Mouse (Mus musculus): ENCODE data around the gene Gm49368.

Gene Gm49368

GRCm38 (mm10) chr7:128056917-128057444 lies 5.5 kb upstream of the Gm49368 start:
- in situ Hi-C loops (cut with MseI, MboI), result no loop called here

DNA sequence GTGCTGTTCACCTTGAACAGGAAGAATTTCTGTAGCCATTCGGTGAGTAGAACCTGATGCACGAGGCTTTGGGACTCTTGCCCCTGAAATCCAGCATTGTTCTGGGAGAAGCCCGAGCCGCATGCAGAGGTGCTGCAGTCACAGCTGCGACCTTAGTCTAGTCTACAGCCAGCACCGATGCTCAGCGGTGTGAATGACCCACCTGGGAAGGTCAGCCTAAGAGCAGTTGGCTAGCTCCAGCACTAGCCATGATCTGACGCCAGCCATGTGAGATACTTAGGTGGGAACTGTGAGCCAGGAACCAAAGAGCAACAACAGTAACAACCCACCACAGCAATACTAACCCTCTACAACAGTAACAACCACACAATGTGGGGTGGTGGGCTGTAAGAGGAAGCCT lies 4.6 kb upstream of the Gm49368 start:
- in situ Hi-C loops (cut with MseI, MboI), result no loop called here

DNA sequence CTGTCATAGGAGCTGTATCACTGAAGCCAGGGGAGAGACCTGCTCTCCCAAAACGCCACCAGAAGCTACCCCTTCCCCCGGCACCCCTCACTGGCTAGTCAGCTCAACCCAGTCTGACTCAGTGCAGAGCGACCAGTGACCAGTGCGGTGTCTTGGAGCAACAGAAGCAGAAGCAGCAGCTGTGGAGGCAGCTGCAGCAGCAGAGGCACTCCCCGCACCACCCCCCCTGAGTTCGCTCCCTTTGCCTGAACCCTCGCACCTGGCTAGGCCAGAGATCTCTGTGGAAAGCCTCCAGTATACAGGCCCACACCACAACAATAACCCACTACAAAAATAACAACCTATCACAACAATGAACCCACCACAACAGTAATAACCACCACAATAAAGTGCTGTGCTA lies 3.9 kb upstream of the Gm49368 start:
- in situ Hi-C loops (cut with MseI, MboI), result no loop called here

DNA sequence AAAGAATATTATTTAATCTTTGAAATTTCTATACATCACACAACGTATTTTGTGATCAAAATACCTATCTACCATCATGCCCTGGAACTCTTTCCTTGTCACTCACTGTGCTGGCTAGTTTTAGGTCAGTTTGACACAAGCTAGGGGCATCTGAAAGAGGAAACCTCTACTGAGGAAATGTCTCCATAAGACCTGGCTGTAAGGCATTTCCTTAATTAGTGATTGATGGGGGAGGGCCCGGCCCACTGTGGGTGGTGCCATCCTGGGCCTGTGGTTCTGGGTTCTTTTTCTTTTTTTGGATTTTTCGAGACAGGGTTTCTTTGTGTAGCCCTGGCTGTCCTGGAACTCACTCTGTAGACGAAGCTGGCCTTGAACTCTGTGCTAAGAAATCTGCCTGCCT lies 3.4 kb upstream of the Gm49368 start:
- in situ Hi-C loops (cut with MseI, MboI), result no loop called here

DNA sequence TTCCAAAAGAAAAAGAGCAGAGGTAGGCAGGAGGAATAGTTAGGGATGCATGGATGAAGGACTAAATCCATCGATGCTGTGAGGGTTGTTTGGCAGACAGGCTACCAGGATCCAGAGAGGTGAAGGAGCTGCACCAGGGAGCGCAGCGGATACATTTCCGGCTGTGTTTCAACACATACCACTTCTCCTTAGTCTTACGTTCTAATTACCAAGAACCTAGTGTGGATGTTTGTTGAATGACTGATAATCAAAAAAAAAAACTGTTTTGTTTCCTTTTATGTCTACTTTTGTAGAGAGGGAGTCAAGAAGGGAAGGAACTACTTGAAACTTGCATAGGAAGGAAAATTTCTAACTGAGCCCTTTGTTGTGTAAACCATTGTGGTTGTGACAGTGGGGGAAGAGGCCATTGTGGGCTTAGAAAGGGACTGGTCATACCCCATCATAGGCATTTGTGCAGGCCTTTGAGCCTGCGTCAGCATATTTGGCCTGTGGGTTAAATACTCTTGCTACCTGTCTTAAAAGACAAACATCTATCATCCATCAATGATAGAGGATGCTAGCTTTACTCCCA lies 813 bp downstream of the Gm49368 start:
- in situ Hi-C loops (cut with MseI, MboI), result no loop called here

- in situ Hi-C loops (cut with MseI, MboI), result no loop called here
These were observed 3.1 kb downstream of the Gm49368 start for GRCm38 (mm10) chr7:128065547-128065946.

DNA sequence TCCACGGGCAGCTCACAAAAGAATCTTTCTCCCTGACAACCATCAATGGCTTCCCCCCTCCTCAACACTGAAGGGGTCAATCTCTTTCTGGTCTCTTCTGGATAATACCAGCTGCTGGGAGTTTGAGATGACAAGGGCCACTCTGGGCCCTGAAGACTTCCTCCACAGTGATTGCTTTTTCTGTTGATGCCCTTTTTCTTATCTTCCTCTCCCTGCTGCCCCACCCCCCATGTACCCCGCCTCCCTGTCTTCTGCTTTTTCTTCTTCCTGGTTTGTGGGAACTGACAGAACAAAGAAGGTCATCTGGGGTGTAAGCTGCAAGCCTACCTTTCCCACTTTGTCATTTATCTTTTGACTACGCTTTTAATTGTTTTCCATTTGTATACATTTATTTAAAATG lies 5.4 kb downstream of the Gm49368 start:
- in situ Hi-C loops (cut with MseI, MboI), result no loop called here

DNA sequence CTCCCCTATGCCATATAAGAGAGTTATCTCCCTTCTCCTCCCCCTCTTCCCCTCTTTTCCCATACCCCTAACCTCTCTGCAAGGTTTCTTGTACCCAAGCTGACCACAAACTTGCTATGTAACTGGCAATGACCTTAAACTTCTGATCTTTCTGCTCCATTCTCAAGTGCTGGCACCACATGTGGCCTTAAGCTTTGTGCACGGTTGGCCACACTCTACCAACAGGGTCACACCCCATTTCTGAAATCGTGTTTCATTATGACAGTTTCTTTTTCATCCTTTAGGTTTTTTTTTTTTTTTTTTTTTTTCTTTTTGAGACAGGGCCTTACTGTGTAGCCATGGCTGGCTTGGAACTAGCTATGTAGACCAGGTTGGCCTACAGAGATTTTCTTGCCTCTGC lies 7.4 kb downstream of the Gm49368 start:
- in situ Hi-C loops (cut with MseI, MboI), result no loop called here

GRCm38 (mm10) chr7:128071816-128072215 lies 9.3 kb downstream of the Gm49368 start:
- in situ Hi-C loops (cut with MseI, MboI), result no loop called here

- in situ Hi-C loops (cut with MseI, MboI), result no loop called here
These were observed 17.5 kb downstream of the Gm49368 start for GRCm38 (mm10) chr7:128080012-128080411.

DNA sequence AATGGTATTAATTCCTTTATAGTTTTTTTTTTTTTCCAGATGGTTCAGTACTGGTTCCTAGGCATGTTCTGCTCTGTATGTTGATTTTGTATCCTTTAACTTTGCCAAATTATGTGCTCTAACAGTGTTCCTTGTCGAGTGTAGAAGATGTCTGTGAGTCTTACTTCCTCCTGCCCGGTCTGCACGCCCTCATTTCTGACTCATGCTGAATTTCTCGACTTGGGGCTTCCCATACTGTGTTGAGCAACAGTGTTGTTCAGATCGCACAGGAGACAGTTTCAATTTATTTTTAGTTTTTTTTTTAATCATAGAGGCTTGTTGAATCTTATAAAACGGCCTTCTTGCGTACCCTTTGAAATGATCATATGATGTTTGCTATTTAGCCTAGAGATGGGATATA lies 26.7 kb downstream of the Gm49368 start:
- in situ Hi-C loops (cut with MseI, MboI), result no loop called here

DNA sequence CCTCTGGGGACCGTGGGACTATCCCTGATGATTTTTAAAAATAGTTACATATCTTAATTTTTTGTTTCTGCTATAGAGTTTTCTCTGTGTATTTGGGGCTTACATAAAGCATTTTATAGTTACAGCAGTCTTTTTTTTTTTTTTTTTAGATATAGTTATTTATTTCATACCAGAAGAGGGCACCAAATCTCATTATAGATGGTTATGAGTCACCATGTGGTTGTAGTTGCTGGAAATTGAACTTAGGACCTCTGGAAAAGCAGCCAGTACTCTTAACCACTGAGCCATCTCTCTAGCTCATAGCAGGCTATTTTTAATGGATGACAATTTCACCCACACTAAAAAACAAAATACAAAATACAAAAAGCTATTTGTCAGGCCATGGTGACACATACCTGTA lies 35.7 kb downstream of the Gm49368 start:
- in situ Hi-C loops (cut with MseI, MboI), result no loop called here

GRCm38 (mm10) chr7:128100742-128101357 lies 38.4 kb downstream of the Gm49368 start:
- in situ Hi-C loops (cut with MseI, MboI), result loop anchor here (10.0 kb wide), 1 partner anchor 104 kb away; the partner anchor contains the start of gene Cox6a2 (in 2 of the 2)

DNA sequence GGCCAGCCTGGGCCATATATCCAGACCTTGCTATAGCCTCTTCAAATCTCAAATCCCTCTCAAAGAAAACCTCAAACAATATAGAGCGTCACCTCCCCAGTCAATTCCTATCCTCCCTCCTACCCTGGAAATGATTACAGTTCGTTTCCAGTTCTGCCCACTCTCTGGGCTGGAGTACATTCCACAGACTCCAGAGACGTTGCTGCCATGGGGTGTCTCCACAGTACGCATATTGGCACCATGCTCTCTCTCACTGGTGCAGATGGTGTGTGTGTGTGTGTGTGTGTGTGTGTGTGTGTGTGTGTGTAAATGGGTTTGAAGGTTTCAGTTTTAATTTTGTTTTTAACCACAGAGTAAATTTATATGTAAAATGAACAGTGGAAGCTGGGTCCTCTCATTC lies 42.8 kb downstream of the Gm49368 start:
- in situ Hi-C loops (cut with MseI, MboI), result loop anchor here (10.0 kb wide), 1 partner anchor 100 kb away; the partner anchor contains the start of gene Cox6a2 (in 2 of the 2)

GRCm38 (mm10) chr7:128107462-128107861 lies 45.0 kb downstream of the Gm49368 start:
- in situ Hi-C loops (cut with MseI, MboI), result loop anchor here (10.0 kb wide), 1 partner anchor 97 kb away; the partner anchor contains the start of gene Cox6a2 (in 2 of the 2)

DNA sequence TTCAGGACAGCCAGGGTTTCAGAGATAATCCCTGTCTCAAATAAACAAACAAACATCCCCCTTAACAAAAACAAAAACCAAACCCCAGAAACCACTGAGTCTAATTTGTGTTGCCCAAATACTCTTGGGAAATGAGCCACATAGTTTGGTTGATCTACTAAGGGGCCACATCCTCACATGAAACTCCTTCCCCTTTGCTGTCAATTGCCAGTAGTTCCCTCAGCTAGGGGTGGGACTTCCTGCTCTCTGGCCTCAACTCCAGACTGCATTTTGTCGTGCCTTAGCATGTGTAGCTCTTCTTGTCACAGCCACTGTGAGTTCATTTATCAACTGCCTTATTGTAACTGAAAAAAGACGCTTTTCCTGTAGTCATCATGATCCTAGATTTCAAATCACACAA lies 47.8 kb downstream of the Gm49368 start:
- in situ Hi-C loops (cut with MseI, MboI), result no loop called here

DNA sequence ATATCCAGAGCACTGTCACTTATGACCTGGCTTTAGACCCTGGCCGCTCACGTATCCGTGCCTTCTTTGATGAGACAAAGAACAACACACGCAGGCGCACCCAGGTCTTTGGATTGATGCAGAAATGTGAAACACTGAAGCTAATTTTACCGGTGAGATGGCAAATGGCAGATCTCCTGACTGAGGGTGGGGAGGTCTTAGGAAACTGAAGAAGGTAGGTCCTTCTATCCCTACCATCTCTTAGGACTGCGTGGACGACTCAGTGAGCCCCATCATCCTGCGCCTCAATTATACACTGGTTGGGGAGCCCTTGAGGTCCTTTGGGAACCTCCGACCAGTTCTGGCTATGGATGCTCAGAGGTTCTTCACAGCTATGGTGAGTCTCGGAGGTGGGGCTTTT lies 49.6 kb downstream of the Gm49368 start:
- in situ Hi-C loops (cut with MseI, MboI), result no loop called here

- in situ Hi-C loops (cut with MseI, MboI), result no loop called here
These were observed 52.1 kb downstream of the Gm49368 start for GRCm38 (mm10) chr7:128114371-128115105.

DNA sequence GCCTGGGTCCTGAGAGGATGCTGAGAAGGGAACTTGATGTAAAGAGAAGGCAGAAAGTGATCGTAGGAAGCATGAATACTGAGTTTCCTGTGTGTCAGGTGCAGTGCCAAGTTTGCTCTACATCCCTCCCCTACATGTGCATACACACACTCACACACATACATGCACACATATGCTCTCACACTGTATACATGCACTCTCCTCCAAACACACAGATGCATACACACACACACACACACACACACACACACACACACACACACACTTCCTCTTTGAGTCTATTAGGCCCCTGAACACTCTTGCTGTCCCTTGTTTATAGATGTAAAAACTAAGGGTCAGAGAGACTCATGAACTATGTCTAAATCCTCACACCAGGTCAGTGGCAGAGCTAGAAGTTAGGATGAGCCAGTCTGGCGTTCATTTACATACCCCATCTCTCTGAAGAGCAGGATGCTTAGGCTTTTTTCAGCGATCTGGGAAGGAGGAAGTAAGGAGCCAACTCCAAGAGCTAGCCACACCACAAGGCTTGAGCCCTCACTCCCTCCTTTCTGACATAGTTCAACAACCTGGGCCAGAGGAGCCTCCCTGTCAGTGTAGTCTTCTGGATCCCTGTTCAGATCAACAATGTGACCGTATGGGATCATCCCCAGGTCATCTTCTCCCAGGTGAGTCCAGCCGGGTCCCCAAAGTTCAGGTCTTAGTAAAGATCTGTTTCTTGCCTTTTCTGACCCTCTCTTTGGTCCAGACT lies 52.9 kb downstream of the Gm49368 start:
- in situ Hi-C loops (cut with MseI, MboI), result no loop called here

- in situ Hi-C loops (cut with MseI, MboI), result no loop called here
These were observed 53.9 kb downstream of the Gm49368 start for GRCm38 (mm10) chr7:128116396-128116795.

GRCm38 (mm10) chr7:128119726-128120490 lies 57.4 kb downstream of the Gm49368 start:
- in situ Hi-C loops (cut with MseI, MboI), result no loop called here
